Mouse (Mus musculus) MEL (cell line): Measurements from ENCODE around the gene Ripor3.

Source experiments
- CTCF ChIP-seq, 3 experiments: IDR thresholded peaks in 2 of 3; conservative IDR thresholded peaks in 1 of 3; 2 replicates each; pipeline ENCODE4 v1.5.1; 2011 to 2012; ENCODE audit warnings: low read length in 3 of 3, low read depth in 2 of 3, mild to moderate bottlenecking in 2 of 3, improper control_type of control experiment in 1 of 3, inconsistent platforms in 1 of 3, mixed read lengths in 1 of 3, moderate library complexity in 1 of 3; ENCODE audit not compliant: control insufficient read depth in 1 of 3, insufficient read depth in 1 of 3, poor library complexity in 1 of 3, severe bottlenecking in 1 of 3
- GATA1 ChIP-seq: IDR thresholded peaks from 2 replicates; pipeline ENCODE4 v1.6.1; 2011; ENCODE audit warnings: low read depth, low read length, improper control_type of control experiment
- MAFK ChIP-seq: IDR thresholded peaks from 2 replicates; pipeline ENCODE4 v1.6.1; 2011; ENCODE audit warnings: low read depth, mild to moderate bottlenecking, low read length, improper control_type of control experiment, borderline replicate concordance
- RAD21 ChIP-seq: IDR thresholded peaks from 2 replicates; pipeline ENCODE4 v1.6.1; 2011; ENCODE audit warnings: mild to moderate bottlenecking, low read depth, low read length, improper control_type of control experiment
- USF1 ChIP-seq: IDR thresholded peaks from 2 replicates; pipeline ENCODE4 v1.6.1; 2014; ENCODE audit warnings: low read depth, mild to moderate bottlenecking, inconsistent platforms, low read length, improper control_type of control experiment, moderate library complexity

- TF ChIP-seq CTCF (IDR thresholded peaks at IDR 0.05 in 2 of 3, conservative IDR thresholded peaks at IDR 0.05 in 1 of 3; ENCODE audit: control insufficient read depth in 1 of 3, insufficient read depth in 1 of 3, low read depth in 2 of 3, low read length in 3 of 3, poor library complexity in 1 of 3, severe bottlenecking in 1 of 3) (no peak), USF1 (no peak), RAD21 (no peak), GATA1 (no peak), MAFK (no peak)
Observed at GRCm38 (mm10) chr2:168042019-168042418, 31.6 kb upstream of the Ripor3 start.
